Mouse (Mus musculus): Measurements from ENCODE around the gene Fgr. TPM values are rescaled to one million over a fixed set of nuclear protein-coding genes. Genes with fewer than 3 reads are reported as not detected.

The Fgr gene
- total RNA-seq, 1 experiment from 2014 or later = 5.2 TPM

GRCm38 (mm10) chr4:133009676-133010075 is 35.8 kb downstream of the Fgr start:
- ATAC-seq (replicated peaks in 1 of 2; ENCODE audit: insufficient read depth in 1 of 2, low FRiP score in 2 of 2, low TSS enrichment in 1 of 2, low read depth in 1 of 2, poor library complexity in 2 of 2, severe bottlenecking in 2 of 2) = no peak

GRCm38 (mm10) chr4:133010611-133011010 is 36.7 kb downstream of the Fgr start:
- ATAC-seq (replicated peaks in 1 of 2; ENCODE audit: insufficient read depth in 1 of 2, low FRiP score in 2 of 2, low TSS enrichment in 1 of 2, low read depth in 1 of 2, poor library complexity in 2 of 2, severe bottlenecking in 2 of 2) = no peak

- ATAC-seq (replicated peaks in 1 of 2; ENCODE audit: insufficient read depth in 1 of 2, low FRiP score in 2 of 2, low TSS enrichment in 1 of 2, low read depth in 1 of 2, poor library complexity in 2 of 2, severe bottlenecking in 2 of 2) = peak; percentile 64 to 73
These were observed 37.3 kb downstream of the Fgr start, which contains the start of gene Ahdc1 for GRCm38 (mm10) chr4:133011028-133011820. TSS of gene Ahdc1 (plus strand) at chr4:133011260.

- no peak for ATAC-seq (replicated peaks in 1 of 2; ENCODE audit: insufficient read depth in 1 of 2, low FRiP score in 2 of 2, low TSS enrichment in 1 of 2, low read depth in 1 of 2, poor library complexity in 2 of 2, severe bottlenecking in 2 of 2)
These were observed 38.2 kb downstream of the Fgr start for GRCm38 (mm10) chr4:133011821-133012775.

- ATAC-seq (replicated peaks in 1 of 2; ENCODE audit: insufficient read depth in 1 of 2, low FRiP score in 2 of 2, low TSS enrichment in 1 of 2, low read depth in 1 of 2, poor library complexity in 2 of 2, severe bottlenecking in 2 of 2) = peak; percentile 4 to 6; a peak in 1 of 4 replicates
These were observed 38.9 kb downstream of the Fgr start for GRCm38 (mm10) chr4:133012776-133013265.

GRCm38 (mm10) chr4:133013266-133013891 is 39.5 kb downstream of the Fgr start:
- peak; percentile 23 to 42 for ATAC-seq (replicated peaks in 1 of 2; ENCODE audit: insufficient read depth in 1 of 2, low FRiP score in 2 of 2, low TSS enrichment in 1 of 2, low read depth in 1 of 2, poor library complexity in 2 of 2, severe bottlenecking in 2 of 2)

- ATAC-seq (replicated peaks in 1 of 2; ENCODE audit: insufficient read depth in 1 of 2, low FRiP score in 2 of 2, low TSS enrichment in 1 of 2, low read depth in 1 of 2, poor library complexity in 2 of 2, severe bottlenecking in 2 of 2) = no peak
These were observed 40.2 kb downstream of the Fgr start for GRCm38 (mm10) chr4:133014088-133014487.

- no peak for ATAC-seq (replicated peaks in 1 of 2; ENCODE audit: insufficient read depth in 1 of 2, low FRiP score in 2 of 2, low TSS enrichment in 1 of 2, low read depth in 1 of 2, poor library complexity in 2 of 2, severe bottlenecking in 2 of 2)
These were observed 41.2 kb downstream of the Fgr start for GRCm38 (mm10) chr4:133014896-133015709.

- no peak for ATAC-seq (replicated peaks in 1 of 2; ENCODE audit: insufficient read depth in 1 of 2, low FRiP score in 2 of 2, low TSS enrichment in 1 of 2, low read depth in 1 of 2, poor library complexity in 2 of 2, severe bottlenecking in 2 of 2)
These were observed 42.1 kb downstream of the Fgr start for GRCm38 (mm10) chr4:133015710-133016651.

- no peak for ATAC-seq (replicated peaks in 1 of 2; ENCODE audit: insufficient read depth in 1 of 2, low FRiP score in 2 of 2, low TSS enrichment in 1 of 2, low read depth in 1 of 2, poor library complexity in 2 of 2, severe bottlenecking in 2 of 2)
These were observed 43.0 kb downstream of the Fgr start for GRCm38 (mm10) chr4:133016677-133017415.

GRCm38 (mm10) chr4:133017597-133018262 is 43.8 kb downstream of the Fgr start:
- no peak for ATAC-seq (replicated peaks in 1 of 2; ENCODE audit: insufficient read depth in 1 of 2, low FRiP score in 2 of 2, low TSS enrichment in 1 of 2, low read depth in 1 of 2, poor library complexity in 2 of 2, severe bottlenecking in 2 of 2)

GRCm38 (mm10) chr4:133018263-133018798 is 44.4 kb downstream of the Fgr start:
- ATAC-seq (replicated peaks in 1 of 2; ENCODE audit: insufficient read depth in 1 of 2, low FRiP score in 2 of 2, low TSS enrichment in 1 of 2, low read depth in 1 of 2, poor library complexity in 2 of 2, severe bottlenecking in 2 of 2) = no peak

- no peak for ATAC-seq (replicated peaks in 1 of 2; ENCODE audit: insufficient read depth in 1 of 2, low FRiP score in 2 of 2, low TSS enrichment in 1 of 2, low read depth in 1 of 2, poor library complexity in 2 of 2, severe bottlenecking in 2 of 2)
These were observed 46.8 kb downstream of the Fgr start for GRCm38 (mm10) chr4:133020721-133021120.

GRCm38 (mm10) chr4:133021181-133021671 is 47.3 kb downstream of the Fgr start:
- ATAC-seq (replicated peaks in 1 of 2; ENCODE audit: insufficient read depth in 1 of 2, low FRiP score in 2 of 2, low TSS enrichment in 1 of 2, low read depth in 1 of 2, poor library complexity in 2 of 2, severe bottlenecking in 2 of 2) = 0 out of 4 replicates have a peak, but pooled peaks of 1 of the 2 experiments have one; percentile 5

All from hematopoietic stem cell, adult 5-6 weeks (primary cell).